Mouse (Mus musculus): ENCODE measurements around the gene Mill2.

GRCm38 (mm10) chr7:18893009-18893408, 53.2 kb downstream of the Mill2 start:
- TF ChIP-seq CTCF (IDR thresholded peaks at IDR 0.05; ENCODE audit: insufficient read depth, low read depth, low read length) (no peak), POLR2A (IDR thresholded peaks at IDR 0.05; ENCODE audit: insufficient read depth, low read depth, low read length) (no peak)

Measured in olfactory bulb, adult 2 months (tissue).